Mouse (Mus musculus) skeletal muscle tissue, adult 2 months (tissue): ENCODE data around the gene Ppp1r15a.
A peak's percentile ranks its signal among the peaks of the same experiment; 100 is the strongest.
"Not testable (repeated sequence)": the region's sequence is repeated elsewhere in the genome, so short reads cannot be mapped to it uniquely, and the experiment has no call there.

ENCODE experiments used
- DNase-seq: peaks from one replicate; pipeline ENCODE4 v3.0.0-alpha.2; 2012; ENCODE audit warnings: low read depth, low spot score

Gene Ppp1r15a

DNA sequence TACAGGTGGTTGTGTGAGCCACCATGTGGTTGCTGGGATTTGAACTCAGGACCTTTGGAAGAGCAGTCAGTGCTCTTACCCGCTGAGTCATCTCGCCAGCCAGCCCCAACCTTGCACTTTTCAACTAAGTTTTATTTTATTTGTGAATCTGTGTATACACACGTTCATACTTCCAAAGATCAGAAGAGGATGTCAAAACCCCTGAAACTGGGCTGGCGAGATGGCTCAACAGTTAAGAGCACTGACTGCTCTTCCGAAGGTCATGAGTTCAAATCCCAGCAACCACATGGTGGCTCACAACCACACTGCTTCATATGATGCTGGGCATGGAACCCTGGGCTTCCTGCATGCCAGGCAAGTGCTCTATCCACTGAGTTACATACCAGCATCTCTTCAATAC, 41.1 kb downstream of the Ppp1r15a start:
- DNase-seq = not testable (repeated sequence)

DNA sequence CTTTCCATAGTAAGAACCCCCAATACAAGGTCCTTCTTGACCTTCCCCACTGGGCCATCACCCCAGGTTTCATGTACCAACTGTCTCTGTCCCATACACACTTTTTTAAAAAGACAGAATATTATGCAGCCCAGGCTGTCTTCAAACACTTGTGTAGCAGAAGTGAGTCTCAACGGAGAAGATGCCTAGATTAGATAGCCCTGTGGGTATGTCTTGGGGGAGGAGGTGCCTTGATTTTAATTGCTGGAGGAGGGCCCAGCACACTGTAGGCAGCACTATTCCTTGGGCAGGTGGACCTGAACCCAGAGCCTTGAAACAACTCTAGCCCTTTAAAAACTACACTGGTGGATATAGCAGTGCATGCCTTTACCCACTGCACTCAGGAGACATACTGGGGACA, 43.9 kb downstream of the Ppp1r15a start:
- DNase-seq = no peak

DNA sequence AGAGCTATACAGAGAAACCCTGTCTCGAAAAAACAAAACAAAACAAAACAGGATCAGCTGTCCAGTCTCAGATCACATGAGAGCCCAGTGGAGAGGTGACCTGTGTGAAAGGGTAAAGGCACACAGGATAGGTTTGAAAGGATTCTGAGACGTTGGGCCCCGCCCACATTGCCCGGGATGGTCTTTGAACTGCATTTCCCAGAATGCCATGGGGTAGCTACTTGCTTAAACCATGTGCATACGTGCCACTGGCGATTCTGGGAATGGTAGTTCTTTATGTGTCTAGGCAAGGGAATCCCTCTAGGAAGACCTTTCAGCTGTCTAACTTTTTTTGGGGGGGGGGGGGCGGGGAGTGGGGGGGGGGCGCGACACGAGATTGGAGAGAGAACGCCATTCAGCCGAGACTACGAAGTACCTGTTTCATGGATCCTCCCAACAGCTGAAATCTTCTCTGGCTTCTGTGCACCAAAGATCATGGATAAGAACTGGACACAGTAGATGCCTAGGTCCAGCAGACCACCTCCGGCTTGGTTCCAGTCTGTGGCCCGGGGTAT, 44.6 kb downstream of the Ppp1r15a start, which contains the start of gene Tulp2:
Gene Tulp2 (plus strand): TSS at position 504 of the 554 bp plus-strand sequence.
- DNase-seq = no peak

DNA sequence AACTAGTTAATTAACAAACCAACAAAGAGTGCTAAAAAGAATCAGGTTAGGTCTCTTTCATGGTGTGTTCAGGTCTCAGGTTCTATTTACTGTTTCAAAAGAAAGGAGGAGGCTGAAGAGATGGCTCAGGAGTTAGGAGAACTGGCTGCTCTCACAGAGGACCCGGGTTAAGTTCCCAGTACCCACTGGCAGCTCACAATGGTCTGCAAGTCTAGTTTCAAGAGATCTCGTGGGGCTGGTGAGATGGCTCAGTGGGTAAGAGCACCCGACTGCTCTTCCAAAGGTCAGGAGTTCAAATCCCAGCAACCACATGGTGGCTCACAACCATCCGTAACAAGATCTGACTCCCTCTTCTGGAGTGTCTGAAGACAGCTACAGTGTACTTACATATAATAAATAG, 45.8 kb downstream of the Ppp1r15a start:
- DNase-seq = not testable (repeated sequence)

DNA sequence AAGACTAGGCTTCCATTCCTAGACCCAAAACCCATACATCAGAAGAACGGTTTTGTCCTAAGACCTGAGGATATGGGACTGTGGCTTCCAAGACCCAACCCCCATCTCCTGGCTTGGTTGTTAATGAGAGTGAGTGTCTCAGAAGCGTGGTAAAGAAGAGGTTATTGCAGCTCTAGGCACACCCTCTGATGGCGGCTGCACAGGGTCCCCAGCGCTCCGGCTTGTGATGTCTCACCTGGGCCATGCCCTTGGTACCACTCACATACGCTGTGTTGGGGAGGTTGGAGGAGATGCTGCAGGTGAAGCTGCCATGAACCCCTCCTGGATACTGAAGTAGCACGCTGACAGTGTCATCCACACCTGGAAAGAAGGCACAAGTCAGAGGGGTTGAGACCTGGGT, 47.3 kb downstream of the Ppp1r15a start:
- DNase-seq = no peak

DNA sequence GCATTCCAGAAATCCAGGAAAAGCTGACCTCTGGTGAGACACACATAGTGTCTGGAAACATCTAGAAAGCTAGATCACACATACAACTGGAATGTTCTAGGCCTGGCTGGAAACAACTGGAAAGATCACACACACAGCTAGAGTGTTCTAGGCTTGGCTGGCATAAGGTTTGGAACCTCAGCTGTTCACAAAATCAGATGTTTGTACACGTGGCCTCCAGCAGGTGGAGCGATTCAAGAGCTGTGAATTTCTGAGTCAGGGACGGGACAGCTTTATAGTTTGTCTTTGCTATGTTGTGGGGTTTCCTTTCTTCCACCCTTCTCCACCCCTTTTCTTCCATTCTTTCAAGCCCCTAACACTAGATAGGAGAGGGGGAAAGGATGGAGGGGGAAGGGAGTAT, 49.1 kb downstream of the Ppp1r15a start:
- DNase-seq = peak; percentile 72

DNA sequence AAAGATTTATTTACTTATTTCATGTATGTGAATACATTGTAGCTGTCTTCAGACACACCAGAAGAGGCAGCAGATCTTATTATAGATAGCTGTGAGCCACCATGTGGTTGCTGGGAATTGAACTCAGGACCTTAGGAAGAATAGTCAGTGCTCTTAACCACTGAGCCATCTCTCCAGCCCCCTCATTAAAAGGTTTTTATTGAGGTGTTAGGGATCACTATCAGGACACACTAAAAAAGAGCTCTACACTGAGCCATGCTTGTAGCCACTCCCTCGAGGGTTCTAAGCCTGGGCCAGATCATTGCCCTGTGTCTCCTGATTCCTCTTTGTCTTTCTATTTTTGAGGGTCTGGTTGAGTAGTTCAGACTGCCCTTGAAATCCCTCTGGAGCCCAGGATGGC, 49.6 kb downstream of the Ppp1r15a start:
- no peak for DNase-seq

DNA sequence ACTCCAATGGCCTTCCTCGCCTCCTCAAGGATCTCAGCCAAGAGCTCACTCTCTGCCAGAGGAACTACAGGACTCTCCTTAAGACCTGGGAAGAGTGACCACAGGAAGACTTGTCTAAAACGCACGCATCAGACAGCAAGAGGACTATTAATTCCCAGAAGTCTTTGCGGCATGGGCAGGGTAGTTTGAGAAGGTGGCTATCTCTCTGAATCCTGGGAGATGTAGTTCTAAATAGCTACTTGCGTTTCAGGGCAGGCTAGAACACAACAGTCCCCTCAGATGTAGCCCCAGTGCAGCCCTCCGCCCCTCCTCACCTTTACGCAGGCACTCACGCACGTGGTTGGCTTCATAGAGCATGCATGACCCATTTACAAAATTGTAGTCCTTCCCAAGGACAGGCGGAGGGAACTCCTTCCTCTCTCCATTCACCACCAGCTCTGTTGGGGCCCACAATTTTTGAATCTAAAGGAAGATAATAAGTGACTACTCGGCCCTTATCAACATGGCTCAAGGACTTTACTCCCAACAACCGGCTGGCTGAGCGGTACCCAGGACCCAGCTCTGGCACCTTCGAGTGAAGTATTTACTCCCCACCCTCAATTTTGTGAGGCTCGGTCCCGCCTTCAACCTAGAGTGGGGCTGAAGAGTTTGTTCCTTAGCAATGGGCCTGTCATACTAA, 50.6 kb downstream of the Ppp1r15a start:
- DNase-seq = peak; percentile 63
